Mouse (Mus musculus) B cell, adult (primary cell): Measurements from ENCODE around the gene Fkbp9. TPM values are rescaled to one million over a fixed set of nuclear protein-coding genes. Genes with fewer than 3 reads are reported as not detected.

Experiments
- total RNA-seq: library from RNA; stranded (reverse); gene quantifications from 4 replicates; pipeline ENCODE4 v1.2.4, GENCODE M21; 2023; ENCODE audit not compliant: inconsistent age

The Fkbp9 gene
- 0.15 to 0.74 TPM (median 0.16 TPM) in 3 of 4 replicates, not detected in the other for total RNA-seq

GRCm38 (mm10) chr6:56831697-56832406 lies at the start of gene Fkbp9:
Fkbp9 (plus strand) TSS chr6:56832059.

GRCm38 (mm10) chr6:56797311-56798151 lies 34.3 kb upstream of the Fkbp9 start, which contains the start of gene Kbtbd2:
Kbtbd2 (minus strand) TSS chr6:56797813.

GRCm38 (mm10) chr6:56923726-56924707 lies 92.2 kb downstream of the Fkbp9 start, which contains the start of the genes Nt5c3 and Vmn1r4:
Nt5c3 (minus strand) TSS chr6:56923932.
Vmn1r4 (plus strand) TSS chr6:56924015.

Other genes starting within 250 kb of the Fkbp9 start
- gene Lsm5, start 127.3 kb upstream of the Fkbp9 start, total RNA-seq = 35.9 to 53.4 TPM (median 44.6 TPM) in 4 replicates
- 111 to 124 TPM (median 118 TPM) in 4 replicates for gene Avl9, start 117.2 kb upstream of the Fkbp9 start, total RNA-seq
- gene Kbtbd2, start 34.2 kb upstream of the Fkbp9 start, total RNA-seq = 64.1 to 71.3 TPM (median 69.5 TPM) in 4 replicates
- 52.4 to 60.6 TPM (median 55.3 TPM) in 4 replicates for gene Nt5c3, start 91.9 kb downstream of the Fkbp9 start, total RNA-seq
- gene Vmn1r4, start 92.0 kb downstream of the Fkbp9 start, total RNA-seq = 0.35 TPM in 1 of 4 replicates, not detected in the others
- gene Vmn1r5, start 138.2 kb downstream of the Fkbp9 start, total RNA-seq = not detected in 4 replicates
- gene Vmn1r6, start 165.2 kb downstream of the Fkbp9 start, total RNA-seq = not detected in 4 replicates
- not detected in 4 replicates for gene Vmn1r7, start 193.3 kb downstream of the Fkbp9 start, total RNA-seq
- gene Vmn1r8, start 200.2 kb downstream of the Fkbp9 start, total RNA-seq = not detected in 4 replicates
- gene Vmn1r9, start 234.7 kb downstream of the Fkbp9 start, total RNA-seq = not detected in 4 replicates